Mouse (Mus musculus) liver, embryonic 14.5 days (tissue): ENCODE measurements around the gene Ankrd6. TPM values are rescaled to one million over a fixed set of nuclear protein-coding genes. Genes with fewer than 3 reads are reported as not detected.
A peak's percentile ranks its signal among the peaks of the same experiment; 100 is the strongest.

Experiments used
- ATAC-seq: fragments of 200-750 bp; cut with Nextera tagmentation; 2 replicates; pipeline ENCODE4 v1.8.0; 2017; ENCODE audit warnings: moderate number of reproducible peaks, mild to moderate bottlenecking, moderate library complexity; ENCODE audit not compliant: insufficient read depth
- DNase-seq, 3 experiments: peaks; one replicate each; pipeline ENCODE4 v3.0.0-alpha.2; 2012 to 2013; ENCODE audit warnings: low read depth in 3 of 3, low spot score in 3 of 3
- H3K27ac ChIP-seq: fragments of 300-500 bp; sonication (generic); 2 replicates; pipeline ENCODE4 v1.5.1; 2014; ENCODE audit warnings: moderate library complexity, mild to moderate bottlenecking, control low read depth, inconsistent platforms
- H3K27me3 ChIP-seq: fragments of 300-500 bp; sonication (generic); 2 replicates; pipeline ENCODE4 v1.6.1; 2014; ENCODE audit warnings: mild to moderate bottlenecking, low read length, moderate library complexity; ENCODE audit not compliant: control insufficient read depth, insufficient read depth
- H3K36me3 ChIP-seq: fragments of 300-500 bp; sonication (generic); replicated peaks from 2 replicates; pipeline ENCODE4 v1.6.1; 2014; ENCODE audit warnings: low read depth; ENCODE audit not compliant: control insufficient read depth, insufficient read depth
- H3K4me1 ChIP-seq, 2 experiments: fragments of 200-500 bp in 1 of 2; fragments of 300-500 bp in 1 of 2; sonication (generic) in 1 of 2; replicated peaks; 2 replicates each; pipeline ENCODE4 v1.6.1; 2012 to 2014; ENCODE audit warnings: antibody characterized with exemption in 1 of 2, inconsistent platforms in 1 of 2, low read length in 1 of 2; ENCODE audit not compliant: control insufficient read depth in 2 of 2, insufficient read depth in 2 of 2
- H3K4me2 ChIP-seq: fragments of 300-500 bp; sonication (generic); 2 replicates; pipeline ENCODE4 v1.6.1; 2014; ENCODE audit warnings: low read depth, mild to moderate bottlenecking, control low read depth, moderate library complexity
- H3K4me3 ChIP-seq, 2 experiments: fragments of 200-500 bp in 1 of 2; fragments of 300-500 bp in 1 of 2; sonication (generic) in 1 of 2; 2 replicates each; pipeline ENCODE4 v1.5.1; 2012 to 2014; ENCODE audit warnings: low read depth in 2 of 2, low read length in 2 of 2, mild to moderate bottlenecking in 2 of 2, control low read depth in 1 of 2, inconsistent platforms in 1 of 2, moderate library complexity in 1 of 2; ENCODE audit not compliant: insufficient read depth in 1 of 2
- H3K9ac ChIP-seq: fragments of 300-500 bp; sonication (generic); replicated peaks from 2 replicates; pipeline ENCODE4 v1.6.1; 2014; ENCODE audit warnings: mild to moderate bottlenecking, control low read depth, moderate library complexity
- H3K9me3 ChIP-seq: fragments of 300-500 bp; sonication (generic); 2 replicates; pipeline ENCODE4 v1.6.1; 2016; ENCODE audit warnings: low read length, mixed read lengths; ENCODE audit not compliant: control insufficient read depth
- CTCF ChIP-seq: IDR thresholded peaks from 2 replicates; pipeline ENCODE4 v1.5.1; 2016; ENCODE audit warnings: antibody characterized with exemption, low read depth, control low read depth
- EP300 ChIP-seq: IDR thresholded peaks from 2 replicates; pipeline ENCODE4 v1.6.1; 2016; ENCODE audit warnings: antibody characterized with exemption, low read depth
- WGBS: fragments of 180-500 bp; shearing (Covaris S2); extraction: QIAGEN DNeasy Blood & Tissue Kit; methylation state at CpG from one replicate; pipeline ENCODE4 v1.1.7; 2014; ENCODE audit not compliant: insufficient replicate concordance; 5-methylcytosine and 5-hydroxymethylcytosine counted together
- polyA plus RNA-seq, 2 experiments: library from polyadenylated mRNA; depleted of rRNA in 1 of 2; stranded (reverse) in 1 of 2; unstranded in 1 of 2; fragments of >200 nt; fragmentation: Nextera tagmentation in 1 of 2; extraction: Ambion mirVana in 1 of 2; gene quantifications; 2 replicates each; pipeline versions ENCODE4 v1.2.1 to v1.2.3; 2012 to 2014

Ankrd6 gene
- polyA plus RNA-seq, 2 experiments, result 0.31 to 0.42 TPM

DNA sequence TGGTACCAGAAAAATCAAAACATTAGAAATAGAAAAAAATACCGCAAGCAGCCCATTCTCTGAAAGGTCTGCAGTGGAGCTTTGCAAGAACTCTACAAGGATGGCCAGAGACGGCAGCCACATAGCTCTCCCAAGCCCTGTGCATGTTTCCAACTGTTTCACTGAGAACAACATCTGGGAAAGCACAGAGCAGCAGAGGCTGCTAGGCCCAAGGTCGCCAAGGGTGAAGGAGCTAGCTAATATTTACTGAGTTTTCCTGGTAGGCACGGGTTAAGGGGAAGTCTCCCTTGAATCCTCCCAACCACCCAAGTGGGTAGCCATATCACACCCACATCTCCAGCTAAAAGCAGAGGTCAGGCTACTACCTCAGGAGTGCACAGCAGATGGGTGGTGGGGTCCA lies 69.6 kb downstream of the Ankrd6 start:
- Histone ChIP-seq H3K9ac (no peak overlapping the region), H3K4me2 (no peak overlapping the region), H3K27me3 (no peaks in the 10 kb centered on the region), H3K9me3 (no peaks in the 10 kb centered on the region), H3K4me1 (no peaks in the 10 kb centered on the region), H3K36me3 (no peaks in the 10 kb centered on the region), H3K27ac (no peak overlapping the region), H3K4me3 (no peak overlapping the region)
- ATAC-seq (no peak), DNase-seq (no peak)
- TF ChIP-seq EP300, result no peak
- no peak for TF ChIP-seq CTCF
- 53% methylated on average over 4 of the region's 4 CpGs for WGBS

GRCm38 (mm10) chr4:32874669-32875068 lies 76.0 kb downstream of the Ankrd6 start:
- WGBS, result 39% methylated on average over 4 of the region's 4 CpGs
- no peak for TF ChIP-seq CTCF
- no peak for TF ChIP-seq EP300
- no peak overlapping the region for H3K27ac ChIP-seq

GRCm38 (mm10) chr4:32872189-32872749 lies 78.4 kb downstream of the Ankrd6 start:
- Histone ChIP-seq H3K4me2 (no peak overlapping the region), H3K27ac (no peak overlapping the region), H3K27me3 (no peaks in the 10 kb centered on the region), H3K36me3 (no peaks in the 10 kb centered on the region), H3K9ac (no peak overlapping the region), H3K4me1 (peaks cover 18 to 21% of the 10 kb centered on the region in 2 experiments), H3K9me3 (no peaks in the 10 kb centered on the region), H3K4me3 (no peak overlapping the region)
- WGBS, result 45% methylated on average over 8 of the region's 8 CpGs
- ATAC-seq (no peak), DNase-seq (no peak)
- TF ChIP-seq CTCF, result no peak
- TF ChIP-seq EP300, result no peak

More at GRCm38 (mm10) chr4:32874669-32875068, 76.0 kb downstream of the Ankrd6 start:
- Histone ChIP-seq H3K27me3 (no peaks in the 10 kb centered on the region), H3K9me3 (no peaks in the 10 kb centered on the region), H3K36me3 (no peaks in the 10 kb centered on the region), H3K4me1 (peaks cover 0 to 4% of the 10 kb centered on the region in 2 experiments; a peak in 1 of 4 replicates), H3K9ac (no peak overlapping the region), H3K4me2 (no peak overlapping the region), H3K4me3 (no peak overlapping the region)
- ATAC-seq (no peak), DNase-seq (no peak)

GRCm38 (mm10) chr4:32869370-32869769 lies 81.3 kb downstream of the Ankrd6 start:
- Histone ChIP-seq H3K9me3 (no peaks in the 10 kb centered on the region), H3K27me3 (peaks cover 4% of the 10 kb centered on the region; the same call in 1 of the 2 replicates), H3K4me3 (no peak overlapping the region), H3K27ac (no peak overlapping the region), H3K4me2 (peak overlapping the region; percentile 55), H3K4me1 (peaks cover 28 to 29% of the 10 kb centered on the region in 2 experiments), H3K9ac (peak overlapping the region; percentile 42), H3K36me3 (no peaks in the 10 kb centered on the region)
- ATAC-seq (peak; percentile 51; the same call in 1 of the 2 replicates), DNase-seq (no peak)
- TF ChIP-seq CTCF (no peak), EP300 (no peak)
- 18% methylated on average over 9 of the region's 9 CpGs for WGBS

- peaks cover 28 to 29% of the 10 kb centered on the region in 2 experiments for H3K4me1 ChIP-seq
- TF ChIP-seq EP300, result peak; percentile 80
- TF ChIP-seq CTCF, result no peak
- no peaks in the 10 kb centered on the region for H3K9me3 ChIP-seq
- DNase-seq (peak; percentile 34 to 47 (median 45)), ATAC-seq (peak; percentile 81)
- H3K4me3 ChIP-seq, result no peak overlapping the region
- H3K36me3 ChIP-seq, result no peaks in the 10 kb centered on the region
- H3K4me2 ChIP-seq, result peak overlapping the region; percentile 55
- 5% methylated on average over 8 of the region's 8 CpGs for WGBS
- no peak overlapping the region for H3K27ac ChIP-seq
- peaks cover 7% of the 10 kb centered on the region; the same call in 1 of the 2 replicates for H3K27me3 ChIP-seq
- peak overlapping the region; percentile 42 for H3K9ac ChIP-seq
Measured at GRCm38 (mm10) chr4:32868858-32869257, 81.8 kb downstream of the Ankrd6 start.
